Comparison of ENCODE assay signal across 25 mouse cellular contexts in genomic region chrX:167052456-167052855, GRCm38 (mm10).
DNase-seq lines count a peak whose midpoint lies in the region; ATAC-seq and TF ChIP-seq lines count a peak whose summit lies in the region.
"Had no signal": no experiment of that assay in that cellular context is flagged by ENCODE, and none has a peak within 500 bp of the region (broad histone marks: within the 10 kb centered on the region; RNA-seq: fewer than 3 reads in every experiment).

No protein-coding gene starts in this region.

- H3K9ac ChIP-seq in lung, postnatal 0 days (replicated peaks; ENCODE audit: low read depth) = no peak overlapping the region
- H3K9ac ChIP-seq: embryonic facial prominence, embryonic 13.5 days; forebrain, embryonic 12.5 days; forebrain, embryonic 15.5 days; hindbrain, embryonic 13.5 days; intestine, embryonic 15.5 days had no signal

- no peak overlapping the region for H3K27ac ChIP-seq in lung, postnatal 0 days (ENCODE audit: low read length)
- peak overlapping the region; percentile 76 for H3K27ac ChIP-seq in brown adipose tissue, adult 24 weeks (replicated peaks; ENCODE audit: low read depth, low read length)
- H3K27ac ChIP-seq: embryonic facial prominence, embryonic 10.5 days; embryonic facial prominence, embryonic 13.5 days; forebrain, embryonic 12.5 days; forebrain, embryonic 15.5 days; hindbrain, embryonic 10.5 days; hindbrain, embryonic 13.5 days; intestine, embryonic 15.5 days had no signal

- no peaks in the 10 kb centered on the region for H3K9me3 ChIP-seq in lung, postnatal 0 days (ENCODE audit: low read length)
- H3K9me3 ChIP-seq: embryonic facial prominence, embryonic 10.5 days; embryonic facial prominence, embryonic 13.5 days; forebrain, embryonic 12.5 days; forebrain, embryonic 15.5 days; hindbrain, embryonic 10.5 days; hindbrain, embryonic 13.5 days; intestine, embryonic 15.5 days had no signal

- 69% methylated on average over 10 of the region's 10 CpGs for WGBS in lung, postnatal 0 days

- H3K36me3 ChIP-seq in lung, postnatal 0 days (ENCODE audit: insufficient read depth, low read length) = no peaks in the 10 kb centered on the region
- H3K36me3 ChIP-seq: embryonic facial prominence, embryonic 10.5 days; embryonic facial prominence, embryonic 13.5 days; forebrain, embryonic 12.5 days; forebrain, embryonic 15.5 days; hindbrain, embryonic 10.5 days; hindbrain, embryonic 13.5 days; intestine, embryonic 15.5 days had no signal

- no peaks in the 10 kb centered on the region for H3K27me3 ChIP-seq in lung, postnatal 0 days (replicated peaks; ENCODE audit: insufficient read depth, low read length)
- H3K27me3 ChIP-seq: forebrain, embryonic 15.5 days; intestine, embryonic 15.5 days had no signal

- no peaks in the 10 kb centered on the region for H3K4me1 ChIP-seq in lung, postnatal 0 days (ENCODE audit: insufficient read depth, low read depth, low read length)
- H3K4me1 ChIP-seq in brown adipose tissue, adult 24 weeks (ENCODE audit: control insufficient read depth, insufficient read depth, insufficient read length, low read length) = peaks cover 8% of the 10 kb centered on the region; the same call in 1 of the 2 replicates
- H3K4me1 ChIP-seq: embryonic facial prominence, embryonic 10.5 days; embryonic facial prominence, embryonic 13.5 days; forebrain, embryonic 15.5 days; hindbrain, embryonic 13.5 days; intestine, embryonic 15.5 days had no signal

- DNase-seq in heart, adult 11 months = peak; percentile 79
- no peak for DNase-seq in heart, postnatal 4 days
- DNase-seq in lung, postnatal 0 days (ENCODE audit: low spot score) = peak; percentile 27
- DNase-seq in lung, postnatal 14 days = no peak
- no peak for DNase-seq in thymus, postnatal 10 days (ENCODE audit: low spot score in 2 of 2)
- DNase-seq: adrenal gland, postnatal 14 days; cerebellum, adult 11-12 months; cerebellum, adult 8-10 months; cerebellum, postnatal 10 days; cerebellum, postnatal 36 days; embryo, embryonic 11 days; gastrocnemius, postnatal 10 days; heart, adult 18-20 months had no signal

- TF ChIP-seq EP300 in lung, postnatal 0 days (IDR thresholded peaks at IDR 0.05) = no peak

- no peak overlapping the region for H3K4me3 ChIP-seq in lung, postnatal 0 days (ENCODE audit: low read depth, low read length)
- no peak overlapping the region for H3K4me3 ChIP-seq in brown adipose tissue, adult 24 weeks (ENCODE audit: insufficient read depth, low read depth, low read length)
- H3K4me3 ChIP-seq: embryonic facial prominence, embryonic 10.5 days; embryonic facial prominence, embryonic 13.5 days; erythroblast, embryonic 14.5 days; forebrain, embryonic 12.5 days; forebrain, embryonic 15.5 days; hindbrain, embryonic 10.5 days; hindbrain, embryonic 13.5 days; intestine, embryonic 15.5 days had no signal

- ATAC-seq in lung, postnatal 0 days = peak; percentile 24; the same call in 1 of the 2 replicates
- ATAC-seq: activated CD4-positive, CD25-positive, alpha-beta regulatory T cell, adult 4 months; forebrain, embryonic 15.5 days; hindbrain, embryonic 16.5 days; intestine, embryonic 15.5 days had no signal

- H3K4me2 ChIP-seq in lung, postnatal 0 days (replicated peaks; ENCODE audit: low read depth, low read length) = no peak overlapping the region
- H3K4me2 ChIP-seq: embryonic facial prominence, embryonic 13.5 days; forebrain, embryonic 12.5 days; forebrain, embryonic 15.5 days; heart, embryonic 11.5 days; hindbrain, embryonic 13.5 days; intestine, embryonic 15.5 days had no signal

- TF ChIP-seq CTCF in lung, postnatal 0 days (IDR thresholded peaks at IDR 0.05) = no peak

Comparison
In these comparisons a context has a peak if more than half of its experiments do, and no peak if none do; other contexts are left out.
1. DNase-seq: peak in heart, adult 11 months (single experiment) and lung, postnatal 0 days (single experiment); none in heart, postnatal 4 days (single experiment), lung, postnatal 14 days (single experiment) and thymus, postnatal 10 days (0 of 2).